ENCODE assay signal across 9 mouse cellular contexts in genomic region chr14:33691690-33692089, GRCm38 (mm10).
DNase-seq lines count a peak whose midpoint lies in the region; ATAC-seq lines count a peak whose summit lies in the region.
"Had no signal": no experiment of that assay in that cellular context is flagged by ENCODE, and none has a peak within 500 bp of the region (broad histone marks: within the 10 kb centered on the region; RNA-seq: fewer than 3 reads in every experiment).

No protein-coding gene starts in this region.

- ATAC-seq in hindbrain, embryonic 13.5 days (ENCODE audit: low FRiP score) = peak; percentile 44; the same call in 1 of the 2 replicates
- ATAC-seq in hindbrain, embryonic 12.5 days (ENCODE audit: low FRiP score) = no peak
- ATAC-seq in heart, embryonic 15.5 days (replicated peaks; ENCODE audit: insufficient number of reproducible peaks, insufficient read depth, low FRiP score, low read depth) = peak; percentile 33; the same call in 1 of the 2 replicates
- no peak for ATAC-seq in monocyte, adult 5-6 weeks (replicated peaks; ENCODE audit: insufficient number of reproducible peaks, low FRiP score, low TSS enrichment, poor library complexity, severe bottlenecking)

- DNase-seq in urinary bladder, postnatal 4 days (ENCODE audit: low spot score in 2 of 2) = peak; percentile 36 to 65
- no peak for DNase-seq in urinary bladder, adult 2 months (ENCODE audit: low spot score)
- peak; percentile 61 to 68 for DNase-seq in layer of hippocampus, postnatal 14 days (ENCODE audit: low spot score in 2 of 2)
- DNase-seq in yolk sac, embryonic 10.5 days (ENCODE audit: low spot score) = no peak

- WGBS in hindbrain, embryonic 13.5 days = 34% methylated on average over 2 of the region's 2 CpGs
- 71% methylated on average over 2 of the region's 2 CpGs for WGBS in hindbrain, embryonic 12.5 days
- 10% methylated on average over 2 of the region's 2 CpGs for WGBS in heart, embryonic 15.5 days

- no peak overlapping the region for H3K9ac ChIP-seq in hindbrain, embryonic 13.5 days
- no peak overlapping the region for H3K9ac ChIP-seq in hindbrain, embryonic 12.5 days
- H3K9ac ChIP-seq in heart, embryonic 15.5 days = no peak overlapping the region
- H3K9ac ChIP-seq: embryonic facial prominence, embryonic 12.5 days had no signal

- peaks cover 18% of the 10 kb centered on the region; the same call in 1 of the 2 replicates for H3K27me3 ChIP-seq in hindbrain, embryonic 13.5 days
- H3K27me3 ChIP-seq in hindbrain, embryonic 12.5 days = peaks cover 5% of the 10 kb centered on the region
- 0 out of 2 replicates have a peak, but pooled peaks cover 5% of the 10 kb centered on the region for H3K27me3 ChIP-seq in heart, embryonic 15.5 days

- no peak overlapping the region for H3K4me2 ChIP-seq in hindbrain, embryonic 13.5 days
- H3K4me2 ChIP-seq in hindbrain, embryonic 12.5 days (replicated peaks) = no peak overlapping the region
- no peak overlapping the region for H3K4me2 ChIP-seq in heart, embryonic 15.5 days
- H3K4me2 ChIP-seq: embryonic facial prominence, embryonic 12.5 days had no signal

- no peak overlapping the region for H3K27ac ChIP-seq in hindbrain, embryonic 13.5 days
- H3K27ac ChIP-seq in hindbrain, embryonic 12.5 days = no peak overlapping the region
- peak overlapping the region; percentile 31; the same call in 1 of the 2 replicates for H3K27ac ChIP-seq in heart, embryonic 15.5 days
- H3K27ac ChIP-seq: embryonic facial prominence, embryonic 12.5 days had no signal

- H3K4me3 ChIP-seq in hindbrain, embryonic 13.5 days = no peak overlapping the region
- H3K4me3 ChIP-seq in hindbrain, embryonic 12.5 days = no peak overlapping the region
- no peak overlapping the region for H3K4me3 ChIP-seq in heart, embryonic 15.5 days
- H3K4me3 ChIP-seq: embryonic facial prominence, embryonic 12.5 days had no signal

- 0 out of 2 replicates have a peak, but pooled peaks cover 11% of the 10 kb centered on the region for H3K4me1 ChIP-seq in hindbrain, embryonic 13.5 days (replicated peaks)
- 0 out of 2 replicates have a peak, but pooled peaks cover 2% of the 10 kb centered on the region for H3K4me1 ChIP-seq in hindbrain, embryonic 12.5 days
- peaks cover 27% of the 10 kb centered on the region for H3K4me1 ChIP-seq in heart, embryonic 15.5 days (replicated peaks)
- H3K4me1 ChIP-seq: embryonic facial prominence, embryonic 12.5 days had no signal

- H3K36me3 ChIP-seq in hindbrain, embryonic 13.5 days = no peaks in the 10 kb centered on the region
- no peaks in the 10 kb centered on the region for H3K36me3 ChIP-seq in hindbrain, embryonic 12.5 days
- no peaks in the 10 kb centered on the region for H3K36me3 ChIP-seq in heart, embryonic 15.5 days
- H3K36me3 ChIP-seq: embryonic facial prominence, embryonic 12.5 days had no signal

- H3K9me3 ChIP-seq in hindbrain, embryonic 13.5 days = no peaks in the 10 kb centered on the region
- no peaks in the 10 kb centered on the region for H3K9me3 ChIP-seq in hindbrain, embryonic 12.5 days (replicated peaks)
- no peaks in the 10 kb centered on the region for H3K9me3 ChIP-seq in heart, embryonic 15.5 days (replicated peaks)
- H3K9me3 ChIP-seq: embryonic facial prominence, embryonic 12.5 days had no signal

Comparison
In these comparisons a context has a peak if more than half of its experiments do, and no peak if none do; other contexts are left out.
1. ATAC-seq: peak in hindbrain, embryonic 13.5 days (single experiment) and heart, embryonic 15.5 days (single experiment); none in hindbrain, embryonic 12.5 days (single experiment) and monocyte, adult 5-6 weeks (single experiment).
2. DNase-seq: peak in urinary bladder, postnatal 4 days (2 of 2) and layer of hippocampus, postnatal 14 days (2 of 2); none in urinary bladder, adult 2 months (single experiment) and yolk sac, embryonic 10.5 days (single experiment).